Mouse (Mus musculus) lung, postnatal 36 days (tissue): ENCODE results near the gene Map1s.

ENCODE experiments used
- DNase-seq: peaks from one replicate; pipeline ENCODE4 v3.0.0; 2022; ENCODE audit warnings: mixed read lengths

Map1s gene

GRCm38 (mm10) chr8:70960703-70961472, 55.2 kb downstream of the Map1s start:
- no peak for DNase-seq

- DNase-seq, result peak; percentile 55
Observed at GRCm38 (mm10) chr8:70964159-70964558, 58.4 kb downstream of the Map1s start.

GRCm38 (mm10) chr8:70964861-70965260, 59.1 kb downstream of the Map1s start:
- DNase-seq, result no peak
